Mouse (Mus musculus) stomach, embryonic 16.5 days (tissue): Measurements from ENCODE around the gene Gm15217. TPM values are rescaled to one million over a fixed set of nuclear protein-coding genes. Genes with fewer than 3 reads are reported as not detected.

Source experiments
- ATAC-seq: fragments of 200-750 bp; cut with Nextera tagmentation; 2 replicates; pipeline ENCODE4 v1.8.0; 2017; ENCODE audit warnings: moderate number of reproducible peaks, moderate TSS enrichment; ENCODE audit not compliant: insufficient read depth, low FRiP score
- H3K27ac ChIP-seq: fragments of 300-500 bp; sonication (generic); 2 replicates; pipeline ENCODE4 v1.5.1; 2014; ENCODE audit warnings: low read length
- H3K27me3 ChIP-seq: fragments of 300-500 bp; sonication (generic); 2 replicates; pipeline ENCODE4 v1.6.1; 2014; ENCODE audit warnings: low read length, control low read depth, mixed read lengths; ENCODE audit not compliant: control insufficient read depth, insufficient read depth
- H3K36me3 ChIP-seq: fragments of 300-500 bp; sonication (generic); 2 replicates; pipeline ENCODE4 v1.6.1; 2014; ENCODE audit warnings: low read length; ENCODE audit not compliant: control insufficient read depth, insufficient read depth
- H3K4me1 ChIP-seq: fragments of 300-500 bp; sonication (generic); 2 replicates; pipeline ENCODE4 v1.6.1; 2014; ENCODE audit warnings: low read length, control low read depth, mixed read lengths; ENCODE audit not compliant: control insufficient read depth, insufficient read depth
- H3K4me2 ChIP-seq: fragments of 300-500 bp; sonication (generic); 2 replicates; pipeline ENCODE4 v1.6.1; 2014; ENCODE audit warnings: low read depth, low read length, mixed read lengths
- H3K4me3 ChIP-seq: fragments of 300-500 bp; sonication (generic); replicated peaks from 2 replicates; pipeline ENCODE4 v1.5.1; 2014; ENCODE audit warnings: mild to moderate bottlenecking, low read length
- H3K9ac ChIP-seq: fragments of 300-500 bp; sonication (generic); 2 replicates; pipeline ENCODE4 v1.6.1; 2014; ENCODE audit warnings: low read length
- H3K9me3 ChIP-seq: fragments of 300-500 bp; sonication (generic); replicated peaks from 2 replicates; pipeline ENCODE4 v1.6.1; 2016; ENCODE audit warnings: low read length, control low read depth; ENCODE audit not compliant: control insufficient read depth
- WGBS: fragments of 180-500 bp; shearing (Covaris S2); extraction: QIAGEN DNeasy Blood & Tissue Kit; methylation state at CpG from one replicate; pipeline ENCODE4 v1.1.7; 2014; 5-methylcytosine and 5-hydroxymethylcytosine counted together
- polyA plus RNA-seq: library from polyadenylated mRNA; unstranded; fragments of >200 nt; fragmentation: Nextera tagmentation; extraction: Ambion mirVana; gene quantifications from 2 replicates; pipeline ENCODE4 v1.2.1, GENCODE M21; 2015

Gm15217 gene
- 0.19 TPM in 1 of 2 replicates, not detected in the other for polyA plus RNA-seq

- no peak for ATAC-seq
- Histone ChIP-seq H3K4me3 (peak within 1 kb of the TSS; percentile 32), H3K27ac (no peak within 1 kb of the TSS), H3K36me3 (no peaks in the 10 kb centered on the region), H3K4me1 (0 out of 2 replicates have a peak, but pooled peaks cover 10% of the 10 kb centered on the region), H3K9me3 (no peaks in the 10 kb centered on the region), H3K27me3 (no peaks in the 10 kb centered on the region), H3K4me2 (peak within 1 kb of the TSS; percentile 55), H3K9ac (peak within 1 kb of the TSS; percentile 69)
- 66% methylated on average over 12 of the region's 12 CpGs for WGBS
These were observed at the start of gene Gm15217 for GRCm38 (mm10) chr14:46379285-46379684. Gene Gm15217 (plus strand): TSS chr14:46379414.

GRCm38 (mm10) chr14:46333421-46334237 lies 45.6 kb upstream of the Gm15217 start:
- no peak overlapping the region for H3K9ac ChIP-seq
- H3K4me2 ChIP-seq, result no peak overlapping the region
- H3K27me3 ChIP-seq, result no peaks in the 10 kb centered on the region
- no peaks in the 10 kb centered on the region for H3K36me3 ChIP-seq
- ATAC-seq, result peak; percentile 74
- peak overlapping the region; percentile 58 for H3K27ac ChIP-seq
- no peak overlapping the region for H3K4me3 ChIP-seq
- H3K9me3 ChIP-seq, result no peaks in the 10 kb centered on the region
- WGBS, result 65% methylated on average over 8 of the region's 8 CpGs
- no peaks in the 10 kb centered on the region for H3K4me1 ChIP-seq

GRCm38 (mm10) chr14:46338801-46339200 lies 40.4 kb upstream of the Gm15217 start:
- Histone ChIP-seq H3K4me1 (no peaks in the 10 kb centered on the region), H3K4me2 (no peak overlapping the region), H3K27ac (no peak overlapping the region), H3K27me3 (no peaks in the 10 kb centered on the region), H3K36me3 (no peaks in the 10 kb centered on the region), H3K9me3 (no peaks in the 10 kb centered on the region), H3K9ac (no peak overlapping the region), H3K4me3 (no peak overlapping the region)
- WGBS, result 66% methylated on average over 11 of the region's 11 CpGs
- no peak for ATAC-seq

GRCm38 (mm10) chr14:46344750-46345149 lies 34.5 kb upstream of the Gm15217 start:
- Histone ChIP-seq H3K4me3 (no peak overlapping the region), H3K4me1 (no peaks in the 10 kb centered on the region), H3K9ac (no peak overlapping the region), H3K4me2 (no peak overlapping the region), H3K27me3 (no peaks in the 10 kb centered on the region), H3K36me3 (no peaks in the 10 kb centered on the region), H3K27ac (no peak overlapping the region), H3K9me3 (peaks cover 4% of the 10 kb centered on the region; the same call in 1 of the 2 replicates)
- ATAC-seq, result no peak

GRCm38 (mm10) chr14:46357286-46357685 lies 21.9 kb upstream of the Gm15217 start:
- H3K27me3 ChIP-seq, result no peaks in the 10 kb centered on the region
- H3K27ac ChIP-seq, result no peak overlapping the region
- ATAC-seq, result no peak
- no peaks in the 10 kb centered on the region for H3K36me3 ChIP-seq
- no peak overlapping the region for H3K4me3 ChIP-seq
- H3K4me2 ChIP-seq, result no peak overlapping the region
- H3K4me1 ChIP-seq, result no peaks in the 10 kb centered on the region
- H3K9ac ChIP-seq, result no peak overlapping the region
- no peaks in the 10 kb centered on the region for H3K9me3 ChIP-seq
- WGBS, result 76% methylated on average over 7 of the region's 7 CpGs

- no peaks in the 10 kb centered on the region for H3K9me3 ChIP-seq
- 72% methylated on average over 8 of the region's 8 CpGs for WGBS
- H3K27me3 ChIP-seq, result no peaks in the 10 kb centered on the region
- no peak overlapping the region for H3K27ac ChIP-seq
- no peak overlapping the region for H3K4me2 ChIP-seq
- no peak for ATAC-seq
- no peaks in the 10 kb centered on the region for H3K36me3 ChIP-seq
- H3K4me1 ChIP-seq, result no peaks in the 10 kb centered on the region
- no peak overlapping the region for H3K9ac ChIP-seq
- no peak overlapping the region for H3K4me3 ChIP-seq
These were observed 21.5 kb upstream of the Gm15217 start for GRCm38 (mm10) chr14:46357696-46358095.

GRCm38 (mm10) chr14:46363209-46363608 lies 16.0 kb upstream of the Gm15217 start:
- H3K9me3 ChIP-seq, result no peaks in the 10 kb centered on the region
- no peaks in the 10 kb centered on the region for H3K27me3 ChIP-seq
- no peak overlapping the region for H3K4me2 ChIP-seq
- 33% methylated on average over 10 of the region's 10 CpGs for WGBS
- H3K9ac ChIP-seq, result no peak overlapping the region
- no peaks in the 10 kb centered on the region for H3K36me3 ChIP-seq
- H3K4me3 ChIP-seq, result no peak overlapping the region
- H3K27ac ChIP-seq, result no peak overlapping the region
- no peak for ATAC-seq
- H3K4me1 ChIP-seq, result no peaks in the 10 kb centered on the region

GRCm38 (mm10) chr14:46372452-46372851 lies 6.8 kb upstream of the Gm15217 start:
- Histone ChIP-seq H3K9ac (no peak overlapping the region), H3K27me3 (no peaks in the 10 kb centered on the region; the same call in 1 of the 2 replicates), H3K36me3 (no peaks in the 10 kb centered on the region), H3K4me3 (no peak overlapping the region), H3K4me2 (no peak overlapping the region), H3K9me3 (no peaks in the 10 kb centered on the region), H3K4me1 (no peaks in the 10 kb centered on the region), H3K27ac (no peak overlapping the region)
- no peak for ATAC-seq
- 35% methylated on average over 9 of the region's 9 CpGs for WGBS

GRCm38 (mm10) chr14:46375796-46376195 lies 3.4 kb upstream of the Gm15217 start:
- no peak overlapping the region for H3K4me2 ChIP-seq
- H3K27ac ChIP-seq, result no peak overlapping the region
- H3K4me3 ChIP-seq, result no peak overlapping the region
- no peaks in the 10 kb centered on the region; the same call in 1 of the 2 replicates for H3K27me3 ChIP-seq
- H3K9me3 ChIP-seq, result no peaks in the 10 kb centered on the region
- no peaks in the 10 kb centered on the region for H3K36me3 ChIP-seq
- H3K9ac ChIP-seq, result no peak overlapping the region
- ATAC-seq, result no peak
- H3K4me1 ChIP-seq, result 0 out of 2 replicates have a peak, but pooled peaks cover 8% of the 10 kb centered on the region
- WGBS, result 69% methylated on average over 5 of the region's 5 CpGs
